Mouse (Mus musculus) neural tube, embryonic 14.5 days (tissue): ENCODE measurements around the gene Tor1a. TPM values are rescaled to one million over a fixed set of nuclear protein-coding genes. Genes with fewer than 3 reads are reported as not detected.

ENCODE experiments used
- ATAC-seq: fragments of 200-750 bp; cut with Nextera tagmentation; 2 replicates; pipeline ENCODE4 v1.8.0; 2017; ENCODE audit warnings: low read depth, mild to moderate bottlenecking, moderate TSS enrichment, moderate library complexity
- H3K27ac ChIP-seq: fragments of 300-500 bp; sonication (generic); 2 replicates; pipeline ENCODE4 v1.5.1; 2014; ENCODE audit warnings: low read depth, mild to moderate bottlenecking, control low read depth, low read length, moderate library complexity, mixed read lengths
- H3K27me3 ChIP-seq: fragments of 300-500 bp; sonication (generic); 2 replicates; pipeline ENCODE4 v1.6.1; 2014; ENCODE audit warnings: low read length; ENCODE audit not compliant: control insufficient read depth, insufficient read depth
- H3K36me3 ChIP-seq: fragments of 300-500 bp; sonication (generic); 2 replicates; pipeline ENCODE4 v1.6.1; 2014; ENCODE audit warnings: low read length, mixed read lengths; ENCODE audit not compliant: control insufficient read depth, insufficient read depth
- H3K4me1 ChIP-seq: fragments of 300-500 bp; sonication (generic); 2 replicates; pipeline ENCODE4 v1.6.1; 2014; ENCODE audit warnings: low read length; ENCODE audit not compliant: control insufficient read depth, insufficient read depth
- H3K4me2 ChIP-seq: fragments of 300-500 bp; sonication (generic); 2 replicates; pipeline ENCODE4 v1.6.1; 2014; ENCODE audit warnings: mild to moderate bottlenecking, low read depth, low read length, control low read depth
- H3K4me3 ChIP-seq: fragments of 300-500 bp; sonication (generic); 2 replicates; pipeline ENCODE4 v1.5.1; 2014; ENCODE audit warnings: low read depth, low read length, control low read depth, mixed read lengths
- H3K9ac ChIP-seq: fragments of 300-500 bp; sonication (generic); replicated peaks from 2 replicates; pipeline ENCODE4 v1.6.1; 2014; ENCODE audit warnings: low read depth, mild to moderate bottlenecking, control low read depth, low read length, mixed read lengths
- H3K9me3 ChIP-seq: fragments of 300-500 bp; sonication (generic); 2 replicates; pipeline ENCODE4 v1.6.1; 2016; ENCODE audit warnings: low read length; ENCODE audit not compliant: control insufficient read depth
- WGBS: fragments of 180-500 bp; shearing (Covaris S2); extraction: QIAGEN DNeasy Blood & Tissue Kit; methylation state at CpG from one replicate; pipeline ENCODE4 v1.1.7; 2014; 5-methylcytosine and 5-hydroxymethylcytosine counted together
- polyA plus RNA-seq: library from polyadenylated mRNA; unstranded; fragments of >200 nt; fragmentation: Nextera tagmentation; extraction: Ambion mirVana; gene quantifications from 2 replicates; pipeline ENCODE4 v1.2.1, GENCODE M21; 2014

Gene Tor1a
- polyA plus RNA-seq, 1 experiment from 2014 or later, result 81.5 TPM

GRCm38 (mm10) chr2:30994853-30995252, 27.1 kb upstream of the Tor1a start:
- Histone ChIP-seq H3K9ac (no peak overlapping the region), H3K4me3 (no peak overlapping the region), H3K9me3 (no peaks in the 10 kb centered on the region), H3K4me2 (no peak overlapping the region), H3K27ac (no peak overlapping the region), H3K36me3 (no peaks in the 10 kb centered on the region), H3K4me1 (0 out of 2 replicates have a peak, but pooled peaks cover 4% of the 10 kb centered on the region), H3K27me3 (no peaks in the 10 kb centered on the region)
- WGBS, result 94% methylated on average over 4 of the region's 4 CpGs
- no peak for ATAC-seq

- H3K9me3 ChIP-seq, result no peaks in the 10 kb centered on the region
- H3K27me3 ChIP-seq, result no peaks in the 10 kb centered on the region
- H3K4me1 ChIP-seq, result 0 out of 2 replicates have a peak, but pooled peaks cover 2% of the 10 kb centered on the region
- no peak overlapping the region for H3K4me3 ChIP-seq
- H3K36me3 ChIP-seq, result no peaks in the 10 kb centered on the region
- 91% methylated on average over 9 of the region's 9 CpGs for WGBS
- no peak for ATAC-seq
- no peak overlapping the region for H3K27ac ChIP-seq
- H3K4me2 ChIP-seq, result no peak overlapping the region
- no peak overlapping the region for H3K9ac ChIP-seq
These were observed 22.5 kb upstream of the Tor1a start for GRCm38 (mm10) chr2:30990221-30990620.

- no peak overlapping the region for H3K4me3 ChIP-seq
- no peaks in the 10 kb centered on the region for H3K27me3 ChIP-seq
- H3K4me1 ChIP-seq, result peaks cover 14% of the 10 kb centered on the region
- H3K9ac ChIP-seq, result no peak overlapping the region
- no peak overlapping the region for H3K4me2 ChIP-seq
- 28% methylated on average over 17 of the region's 17 CpGs for WGBS
- no peaks in the 10 kb centered on the region for H3K9me3 ChIP-seq
- ATAC-seq, result no peak
- H3K36me3 ChIP-seq, result no peaks in the 10 kb centered on the region
- no peak overlapping the region for H3K27ac ChIP-seq
These were observed 17.6 kb upstream of the Tor1a start for GRCm38 (mm10) chr2:30985111-30986020.

GRCm38 (mm10) chr2:30983024-30983423, 15.3 kb upstream of the Tor1a start:
- no peaks in the 10 kb centered on the region for H3K9me3 ChIP-seq
- no peaks in the 10 kb centered on the region for H3K27me3 ChIP-seq
- peak overlapping the region; percentile 77; the same call in 1 of the 2 replicates for H3K27ac ChIP-seq
- H3K4me2 ChIP-seq, result peak overlapping the region; percentile 69
- ATAC-seq, result no peak
- peaks cover 10% of the 10 kb centered on the region for H3K36me3 ChIP-seq
- H3K9ac ChIP-seq, result peak overlapping the region; percentile 72
- peaks cover 14% of the 10 kb centered on the region for H3K4me1 ChIP-seq
- 46% methylated on average over 7 of the region's 7 CpGs for WGBS
- H3K4me3 ChIP-seq, result peak overlapping the region; percentile 70

GRCm38 (mm10) chr2:30981790-30982513, 14.2 kb upstream of the Tor1a start, which contains the start of the genes BC005624 and Usp20:
BC005624 (minus strand) TSS chr2:30982201.
Usp20 (plus strand) TSS chr2:30982279.
- WGBS, result under 1% methylated on average over 66 of the region's 66 CpGs
- H3K4me1 ChIP-seq, result peaks cover 14% of the 10 kb centered on the region
- peak within 1 kb of the TSS; percentile 72 for H3K9ac ChIP-seq
- no peaks in the 10 kb centered on the region for H3K9me3 ChIP-seq
- H3K27ac ChIP-seq, result peak within 1 kb of the TSS; percentile 77
- H3K4me3 ChIP-seq, result peak within 1 kb of the TSS; percentile 70
- peaks cover 19% of the 10 kb centered on the region for H3K36me3 ChIP-seq
- H3K27me3 ChIP-seq, result no peaks in the 10 kb centered on the region
- ATAC-seq, result peak; percentile 98
- H3K4me2 ChIP-seq, result peak within 1 kb of the TSS; percentile 69

- peaks cover 17% of the 10 kb centered on the region for H3K4me1 ChIP-seq
- 23% methylated on average over 16 of the region's 16 CpGs for WGBS
- ATAC-seq, result no peak
- H3K9ac ChIP-seq, result peak overlapping the region; percentile 88
- H3K36me3 ChIP-seq, result peaks cover 24% of the 10 kb centered on the region
- peak overlapping the region; percentile 80 for H3K4me3 ChIP-seq
- H3K27me3 ChIP-seq, result no peaks in the 10 kb centered on the region
- H3K27ac ChIP-seq, result no peak overlapping the region
- peak overlapping the region; percentile 67 for H3K4me2 ChIP-seq
- H3K9me3 ChIP-seq, result no peaks in the 10 kb centered on the region
These were observed 907 bp downstream of the Tor1a start for GRCm38 (mm10) chr2:30966826-30967225.

- Histone ChIP-seq H3K27me3 (no peaks in the 10 kb centered on the region), H3K4me2 (no peak overlapping the region), H3K36me3 (peaks cover 34% of the 10 kb centered on the region), H3K9me3 (no peaks in the 10 kb centered on the region), H3K4me3 (no peak overlapping the region), H3K4me1 (peaks cover 17% of the 10 kb centered on the region), H3K9ac (no peak overlapping the region), H3K27ac (no peak overlapping the region)
- whole genome bisulfite sequencing, result 96% methylated on average over 8 of the region's 8 CpGs
- no peak for ATAC-seq
These were observed 2.1 kb downstream of the Tor1a start for GRCm38 (mm10) chr2:30965627-30966026.

GRCm38 (mm10) chr2:30962570-30963254, 5.0 kb downstream of the Tor1a start:
- peaks cover 58% of the 10 kb centered on the region for H3K36me3 ChIP-seq
- H3K9ac ChIP-seq, result no peak overlapping the region
- no peaks in the 10 kb centered on the region for H3K27me3 ChIP-seq
- H3K4me1 ChIP-seq, result peaks cover 17% of the 10 kb centered on the region
- WGBS, result 89% methylated on average over 11 of the region's 11 CpGs
- H3K27ac ChIP-seq, result no peak overlapping the region
- ATAC-seq, result no peak
- H3K4me2 ChIP-seq, result no peak overlapping the region
- no peak overlapping the region for H3K4me3 ChIP-seq
- H3K9me3 ChIP-seq, result no peaks in the 10 kb centered on the region
